Mouse (Mus musculus): ENCODE measurements around the gene Gm6121. TPM values are rescaled to one million over a fixed set of nuclear protein-coding genes. Genes with fewer than 3 reads are reported as not detected.
"Not testable (repeated sequence)": the region's sequence is repeated elsewhere in the genome, so short reads cannot be mapped to it uniquely, and the experiment has no call there.

The Gm6121 gene
- polyA plus RNA-seq (2012; rRNA removed) (not detected in 2 replicates), polyA plus RNA-seq (2014; fragmentation: Nextera tagmentation; extraction: Ambion mirVana) (not detected in 2 replicates)

DNA sequence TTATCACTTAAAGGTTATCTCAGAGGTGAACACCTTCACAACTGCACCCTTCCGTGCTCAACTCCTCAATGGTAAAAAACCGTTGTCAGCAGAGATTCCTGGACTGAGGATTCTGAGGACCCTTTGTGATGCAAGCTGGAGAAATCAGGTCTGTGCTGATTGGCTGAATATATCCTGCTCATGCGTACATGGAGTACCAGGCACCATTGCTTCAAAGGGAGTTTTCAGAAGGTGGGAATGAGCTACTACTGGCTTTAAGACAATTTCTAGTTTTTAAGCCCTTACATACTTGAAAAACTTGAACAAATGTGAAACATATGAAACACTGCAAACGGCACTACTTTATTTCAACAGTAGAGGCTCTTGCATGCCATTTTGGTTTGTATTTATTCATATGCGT is at the start of gene Gm6121:
Gene Gm6121, minus strand, starts transcription at position 101 of the 400 bp plus-strand sequence.
- H3K4me1 ChIP-seq (ENCODE audit: control insufficient read depth, insufficient read depth, low read length); H3K27me3 ChIP-seq (ENCODE audit: control insufficient read depth, insufficient read depth, low read length); ATAC-seq (ENCODE audit: low FRiP score, low read depth); H3K9ac ChIP-seq (ENCODE audit: low read depth, low read length, severe bottlenecking); H3K36me3 ChIP-seq (ENCODE audit: control insufficient read depth, insufficient read depth, low read length); H3K4me2 ChIP-seq (replicated peaks; ENCODE audit: low read depth, low read length, severe bottlenecking); DNase-seq (ENCODE audit: low spot score); H3K4me3 ChIP-seq (replicated peaks; ENCODE audit: low read length); H3K9me3 ChIP-seq (ENCODE audit: control insufficient read depth, low read length); H3K27ac ChIP-seq (replicated peaks; ENCODE audit: low read depth, low read length): not testable (repeated sequence)
- WGBS = no CpG with 5 or more reads among the region's 5 CpGs

Other genes starting within 250 kb of the Gm6121 start
- gene Gm14525, start 233.1 kb downstream of the Gm6121 start, polyA plus RNA-seq (2012; rRNA removed) = not detected in 2 replicates
- not detected in 2 replicates for gene Gm14525, start 233.1 kb downstream of the Gm6121 start, polyA plus RNA-seq (2014; fragmentation: Nextera tagmentation; extraction: Ambion mirVana)